Mouse (Mus musculus): Measurements from ENCODE around the gene Eef1b2. TPM values are rescaled to one million over a fixed set of nuclear protein-coding genes. Genes with fewer than 3 reads are reported as not detected.
A peak's percentile ranks its signal among the peaks of the same experiment; 100 is the strongest.
"Not testable (repeated sequence)": the region's sequence is repeated elsewhere in the genome, so short reads cannot be mapped to it uniquely, and the experiment has no call there.

Eef1b2 gene
- polyA plus RNA-seq, 1 experiment: 206 TPM

GRCm38 (mm10) chr1:63168638-63169037, 8.0 kb upstream of the Eef1b2 start:
- Histone ChIP-seq H3K4me3 (replicated peaks) (no peak overlapping the region), H3K27me3 (replicated peaks) (no peaks in the 10 kb centered on the region), H3K9me3 (no peaks in the 10 kb centered on the region), H3K36me3 (replicated peaks; ENCODE audit: low read length) (peaks cover 83% of the 10 kb centered on the region), H3K4me1 (peaks cover 8% of the 10 kb centered on the region)
- TF ChIP-seq GATA1 (IDR thresholded peaks at IDR 0.05; ENCODE audit: borderline replicate concordance, low read length): no peak
- TF ChIP-seq FLI1 (IDR thresholded peaks at IDR 0.05; ENCODE audit: low read length): no peak

- H3K4me1 ChIP-seq: peaks cover 33% of the 10 kb centered on the region
- TF ChIP-seq FLI1 (IDR thresholded peaks at IDR 0.05; ENCODE audit: low read length): no peak
- no peak for TF ChIP-seq GATA1 (IDR thresholded peaks at IDR 0.05; ENCODE audit: borderline replicate concordance, low read length)
- H3K36me3 ChIP-seq (replicated peaks; ENCODE audit: low read length): peaks cover 41% of the 10 kb centered on the region
- no peaks in the 10 kb centered on the region for H3K27me3 ChIP-seq (replicated peaks)
- peak overlapping the region; percentile 92 for H3K4me3 ChIP-seq (replicated peaks)
- no peaks in the 10 kb centered on the region for H3K9me3 ChIP-seq
These were observed 772 bp upstream of the Eef1b2 start for GRCm38 (mm10) chr1:63175853-63176252.

GRCm38 (mm10) chr1:63176259-63176603, 394 bp upstream of the Eef1b2 start:
- TF ChIP-seq GATA1 (IDR thresholded peaks at IDR 0.05; ENCODE audit: borderline replicate concordance, low read length) (no peak), FLI1 (IDR thresholded peaks at IDR 0.05; ENCODE audit: low read length) (no peak)
- H3K4me1 ChIP-seq: peaks cover 33% of the 10 kb centered on the region
- no peaks in the 10 kb centered on the region for H3K27me3 ChIP-seq (replicated peaks)
- peak overlapping the region; percentile 92 for H3K4me3 ChIP-seq (replicated peaks)
- no peaks in the 10 kb centered on the region for H3K9me3 ChIP-seq
- peaks cover 39% of the 10 kb centered on the region for H3K36me3 ChIP-seq (replicated peaks; ENCODE audit: low read length)

- H3K36me3 ChIP-seq (replicated peaks; ENCODE audit: low read length): peaks cover 41% of the 10 kb centered on the region
- TF ChIP-seq GATA1 (IDR thresholded peaks at IDR 0.05; ENCODE audit: borderline replicate concordance, low read length) (no peak), FLI1 (IDR thresholded peaks at IDR 0.05; ENCODE audit: low read length) (no peak)
- no peaks in the 10 kb centered on the region for H3K9me3 ChIP-seq
- H3K4me1 ChIP-seq: peaks cover 36% of the 10 kb centered on the region
- H3K4me3 ChIP-seq (replicated peaks): peak overlapping the region; percentile 92
- no peaks in the 10 kb centered on the region for H3K27me3 ChIP-seq (replicated peaks)
These were observed 1.7 kb downstream of the Eef1b2 start for GRCm38 (mm10) chr1:63178308-63178707.

GRCm38 (mm10) chr1:63180122-63180521, 3.5 kb downstream of the Eef1b2 start:
- no peak for TF ChIP-seq GATA1 (IDR thresholded peaks at IDR 0.05; ENCODE audit: borderline replicate concordance, low read length)
- no peak for TF ChIP-seq FLI1 (IDR thresholded peaks at IDR 0.05; ENCODE audit: low read length)
- Histone ChIP-seq H3K4me1 (peaks cover 26% of the 10 kb centered on the region), H3K36me3 (replicated peaks; ENCODE audit: low read length) (peaks cover 40% of the 10 kb centered on the region)

GRCm38 (mm10) chr1:63180575-63180974, 4.0 kb downstream of the Eef1b2 start:
- H3K27me3 ChIP-seq (replicated peaks); H3K9me3 ChIP-seq; H3K4me3 ChIP-seq (replicated peaks): not testable (repeated sequence)
- peaks cover 21% of the 10 kb centered on the region for H3K4me1 ChIP-seq
- peaks cover 40% of the 10 kb centered on the region for H3K36me3 ChIP-seq (replicated peaks; ENCODE audit: low read length)

More at GRCm38 (mm10) chr1:63180122-63180521, 3.5 kb downstream of the Eef1b2 start:
- H3K27me3 ChIP-seq (replicated peaks): no peaks in the 10 kb centered on the region
- no peak overlapping the region for H3K4me3 ChIP-seq (replicated peaks)
- H3K9me3 ChIP-seq: no peaks in the 10 kb centered on the region

DNA sequence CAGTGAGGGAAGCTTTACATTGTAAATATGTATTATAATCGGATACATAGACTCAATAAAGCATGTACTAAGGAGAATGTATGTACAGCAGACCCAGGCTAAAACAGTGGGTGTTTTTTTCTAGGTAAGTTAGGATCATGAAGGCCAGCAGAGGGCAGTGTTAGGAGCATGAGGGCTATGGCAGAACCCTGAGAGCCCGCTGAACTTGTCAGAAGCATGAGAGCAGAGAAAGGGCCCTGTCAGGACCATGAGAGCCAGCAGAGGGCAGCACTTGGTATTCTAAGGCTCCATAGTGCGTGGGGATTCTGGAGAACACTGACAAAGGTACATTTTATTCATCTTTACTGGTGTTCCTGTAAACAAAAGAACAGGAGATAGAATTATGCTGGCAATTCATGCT, 4.4 kb downstream of the Eef1b2 start:
- Histone ChIP-seq H3K4me1 (peaks cover 18% of the 10 kb centered on the region), H3K4me3 (replicated peaks) (no peak overlapping the region), H3K27me3 (replicated peaks) (no peaks in the 10 kb centered on the region), H3K9me3 (no peaks in the 10 kb centered on the region), H3K36me3 (replicated peaks; ENCODE audit: low read length) (peaks cover 40% of the 10 kb centered on the region)
- no peak for TF ChIP-seq FLI1 (IDR thresholded peaks at IDR 0.05; ENCODE audit: low read length)
- no peak for TF ChIP-seq GATA1 (IDR thresholded peaks at IDR 0.05; ENCODE audit: borderline replicate concordance, low read length)

DNA sequence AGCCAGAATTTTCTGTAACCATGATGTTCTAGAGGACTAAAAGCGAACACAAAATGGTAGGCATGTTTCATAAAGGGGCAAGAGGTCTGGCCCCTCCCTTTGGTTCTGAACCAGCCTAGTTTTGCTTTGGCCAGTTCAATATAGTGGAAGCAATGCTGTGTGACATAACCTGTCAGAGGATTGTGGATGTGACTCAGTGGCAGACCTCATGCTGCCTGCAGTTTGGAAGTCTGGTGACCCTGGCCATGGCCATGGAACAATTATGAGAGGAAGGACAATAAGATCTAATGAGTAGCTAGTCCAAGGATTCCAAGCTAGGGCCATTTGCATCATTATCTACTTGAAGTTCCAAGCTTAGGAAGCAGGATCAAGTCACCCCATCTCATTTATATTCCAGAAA, 4.9 kb downstream of the Eef1b2 start:
- H3K4me3 ChIP-seq (replicated peaks): no peak overlapping the region
- no peaks in the 10 kb centered on the region for H3K9me3 ChIP-seq
- TF ChIP-seq FLI1 (IDR thresholded peaks at IDR 0.05; ENCODE audit: low read length): no peak
- no peak for TF ChIP-seq GATA1 (IDR thresholded peaks at IDR 0.05; ENCODE audit: borderline replicate concordance, low read length)
- no peaks in the 10 kb centered on the region for H3K27me3 ChIP-seq (replicated peaks)
- H3K4me1 ChIP-seq: peaks cover 18% of the 10 kb centered on the region
- peaks cover 40% of the 10 kb centered on the region for H3K36me3 ChIP-seq (replicated peaks; ENCODE audit: low read length)

- Histone ChIP-seq H3K4me1 (peaks cover 18% of the 10 kb centered on the region), H3K9me3 (no peaks in the 10 kb centered on the region), H3K27me3 (replicated peaks) (no peaks in the 10 kb centered on the region), H3K36me3 (replicated peaks; ENCODE audit: low read length) (peaks cover 40% of the 10 kb centered on the region), H3K4me3 (replicated peaks) (no peak overlapping the region)
- TF ChIP-seq FLI1 (IDR thresholded peaks at IDR 0.05; ENCODE audit: low read length) (no peak), GATA1 (IDR thresholded peaks at IDR 0.05; ENCODE audit: borderline replicate concordance, low read length) (no peak)
These were observed 5.6 kb downstream of the Eef1b2 start for GRCm38 (mm10) chr1:63182212-63182611.

DNA sequence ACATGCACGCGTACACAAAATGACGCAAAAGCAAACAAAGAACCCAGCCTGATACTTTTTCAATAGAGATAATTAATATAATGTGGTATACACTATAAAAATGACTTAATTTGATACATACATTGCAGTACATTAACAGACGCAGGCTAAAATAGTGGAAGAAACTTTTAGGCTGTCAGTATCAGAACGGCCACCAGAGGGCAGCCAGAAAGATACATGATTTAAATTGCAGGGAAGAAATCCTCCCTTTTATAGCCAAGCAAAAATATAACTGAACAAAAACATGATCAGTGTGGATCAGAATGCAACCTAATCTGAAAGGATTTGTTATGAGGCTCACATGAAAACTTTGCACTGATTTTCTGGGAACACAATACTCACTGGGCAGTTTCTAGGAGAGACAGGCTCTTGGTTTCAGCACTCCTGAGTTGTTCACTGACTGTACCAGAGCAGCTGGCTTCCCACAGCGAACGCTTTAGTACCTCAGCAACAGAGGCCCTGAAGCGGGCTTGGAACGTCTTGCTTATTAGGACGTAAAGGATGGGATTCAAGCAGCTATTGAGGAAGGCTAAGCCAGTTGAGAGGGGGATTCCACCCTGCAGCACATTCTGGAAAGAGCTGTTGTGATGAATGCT, 6.1 kb downstream of the Eef1b2 start:
- no peak for TF ChIP-seq GATA1 (IDR thresholded peaks at IDR 0.05; ENCODE audit: borderline replicate concordance, low read length)
- TF ChIP-seq FLI1 (IDR thresholded peaks at IDR 0.05; ENCODE audit: low read length): no peak
- H3K4me3 ChIP-seq (replicated peaks): no peak overlapping the region
- peaks cover 15% of the 10 kb centered on the region for H3K4me1 ChIP-seq
- no peaks in the 10 kb centered on the region for H3K9me3 ChIP-seq
- peaks cover 40% of the 10 kb centered on the region for H3K36me3 ChIP-seq (replicated peaks; ENCODE audit: low read length)
- H3K27me3 ChIP-seq (replicated peaks): no peaks in the 10 kb centered on the region

DNA sequence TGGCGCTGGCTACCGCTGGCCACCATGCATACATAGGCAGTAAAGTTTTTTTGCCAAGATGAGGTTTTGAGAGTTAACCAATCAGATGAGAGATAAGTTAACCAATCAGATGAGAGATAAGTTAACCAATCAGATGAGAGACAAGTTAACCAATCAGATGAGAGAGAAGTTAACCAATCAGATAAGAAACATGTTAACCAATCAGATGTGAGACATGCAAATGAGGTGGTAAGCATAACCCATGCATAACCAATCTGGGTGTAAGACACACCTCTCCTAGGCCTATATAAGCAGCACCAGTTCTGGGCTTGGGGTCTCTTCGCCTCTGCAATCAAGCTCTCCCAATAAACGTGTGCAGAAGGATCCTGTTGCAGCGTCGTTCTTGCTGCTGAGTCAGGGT, 8.8 kb downstream of the Eef1b2 start:
- H3K36me3 ChIP-seq (replicated peaks; ENCODE audit: low read length): peaks cover 18% of the 10 kb centered on the region
- H3K27me3 ChIP-seq (replicated peaks); H3K4me3 ChIP-seq (replicated peaks); H3K4me1 ChIP-seq; H3K9me3 ChIP-seq: not testable (repeated sequence)
